Mouse (Mus musculus): ENCODE results near the gene Mslnl.
A peak's percentile ranks its signal among the peaks of the same experiment; 100 is the strongest.
"Not testable (repeated sequence)": the region's sequence is repeated elsewhere in the genome, so short reads cannot be mapped to it uniquely, and the experiment has no call there.

Mslnl gene

DNA sequence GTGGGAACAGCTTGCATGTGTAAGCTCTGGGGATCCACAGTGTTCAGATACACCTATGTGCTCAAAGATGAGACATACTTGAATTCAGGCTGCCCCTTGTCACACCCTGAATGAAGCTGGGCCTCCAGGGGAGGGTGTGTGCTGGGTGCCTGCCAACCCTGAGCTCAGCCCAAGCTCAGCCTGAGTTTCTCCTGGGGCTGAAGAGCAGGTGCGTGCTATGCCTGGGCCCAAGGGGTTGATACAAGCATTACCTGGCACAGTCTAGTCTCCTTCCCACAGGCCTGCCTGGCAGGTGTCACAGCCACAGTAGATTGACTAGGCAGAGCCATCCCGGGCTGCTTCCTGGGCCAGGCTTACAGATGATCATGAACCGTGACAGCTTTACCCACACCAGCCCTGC lies at the start of gene Mslnl:
Gene Mslnl, plus strand, starts transcription at position 298 of the 400 bp plus-strand sequence.
- no peak for DNase-seq (ENCODE audit: low spot score)

DNA sequence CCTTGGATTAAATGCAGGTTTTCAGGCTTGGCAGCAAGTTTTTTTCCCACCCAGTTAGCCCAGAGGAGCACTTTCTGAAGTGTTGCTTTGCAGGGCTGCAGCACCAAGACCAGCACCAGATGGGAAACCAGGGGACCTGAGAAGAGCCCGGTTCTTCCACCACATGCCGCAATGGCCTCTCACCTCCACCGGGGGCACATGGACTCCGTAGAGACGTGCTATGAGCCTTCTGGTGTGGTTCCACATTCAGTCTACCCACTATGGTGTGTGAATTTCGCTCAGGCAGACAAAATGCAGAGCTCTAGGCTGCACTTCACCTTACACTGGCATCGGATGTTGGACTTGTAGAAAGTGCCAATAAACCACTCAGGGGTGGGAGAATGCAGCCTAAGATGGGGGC lies 49.5 kb upstream of the Mslnl start:
- no peak for DNase-seq (ENCODE audit: low spot score)

- no peak for DNase-seq (ENCODE audit: low spot score)
These were observed 46.9 kb upstream of the Mslnl start for GRCm38 (mm10) chr17:25688922-25689321.

GRCm38 (mm10) chr17:25696263-25696662 lies 39.6 kb upstream of the Mslnl start:
- no peak for DNase-seq (ENCODE audit: low spot score)

- peak; percentile 64 for DNase-seq (ENCODE audit: low spot score)
These were observed 37.4 kb upstream of the Mslnl start for GRCm38 (mm10) chr17:25698446-25698845.

DNA sequence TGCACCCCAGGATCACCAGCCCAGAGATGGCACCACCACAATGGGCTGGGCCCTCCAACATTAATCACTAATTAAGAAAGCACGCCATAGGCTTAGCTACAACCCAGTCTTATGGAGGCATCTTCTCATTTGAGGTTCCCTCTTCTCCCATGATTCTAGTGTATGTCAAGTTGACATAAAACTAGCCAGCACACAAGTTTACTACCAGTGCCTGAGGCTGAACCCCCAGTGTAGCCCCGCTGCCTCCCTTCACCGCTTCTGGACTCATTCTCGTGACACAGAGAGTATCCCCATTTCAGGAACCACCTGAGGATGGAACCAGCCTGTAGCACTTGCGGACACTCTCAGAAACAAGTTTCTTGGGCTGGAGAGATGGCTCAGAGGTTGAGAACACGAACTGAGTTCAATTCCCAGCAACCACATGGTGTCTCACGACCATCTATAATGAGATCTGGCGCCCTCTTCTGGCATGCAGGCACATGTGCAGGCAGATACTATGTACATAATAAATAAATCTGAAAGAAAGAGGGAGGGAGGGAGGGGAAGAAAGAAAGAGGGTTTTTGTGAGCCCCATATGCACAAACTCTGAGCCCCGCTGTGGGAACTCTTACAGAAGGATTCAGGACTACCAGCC lies 34.9 kb upstream of the Mslnl start:
- DNase-seq (ENCODE audit: low spot score), result no peak

- no peak for DNase-seq (ENCODE audit: low spot score)
These were observed 25.8 kb upstream of the Mslnl start for GRCm38 (mm10) chr17:25709994-25710393.

DNA sequence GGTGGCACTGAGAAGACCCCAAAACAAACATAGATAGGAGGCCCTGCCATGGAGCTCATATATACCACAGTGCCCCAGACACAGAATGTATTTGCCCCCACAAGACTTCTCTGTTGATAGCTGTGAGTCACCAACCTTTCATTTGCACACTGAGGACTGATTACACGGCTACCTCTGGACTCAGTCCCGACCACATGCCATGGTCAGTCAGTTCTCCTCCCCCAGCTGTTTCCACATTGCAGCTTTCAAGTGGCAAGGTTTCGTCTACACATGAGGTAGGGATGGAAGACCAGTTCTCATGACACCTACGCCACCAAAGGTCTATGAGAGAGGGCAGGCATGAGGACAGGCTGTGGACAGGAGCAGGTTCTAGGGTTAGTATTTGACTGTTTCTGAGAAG lies 24.7 kb upstream of the Mslnl start:
- no peak for DNase-seq (ENCODE audit: low spot score)

- no peak for DNase-seq (ENCODE audit: low spot score)
These were observed 20.2 kb upstream of the Mslnl start for GRCm38 (mm10) chr17:25715627-25716026.

DNA sequence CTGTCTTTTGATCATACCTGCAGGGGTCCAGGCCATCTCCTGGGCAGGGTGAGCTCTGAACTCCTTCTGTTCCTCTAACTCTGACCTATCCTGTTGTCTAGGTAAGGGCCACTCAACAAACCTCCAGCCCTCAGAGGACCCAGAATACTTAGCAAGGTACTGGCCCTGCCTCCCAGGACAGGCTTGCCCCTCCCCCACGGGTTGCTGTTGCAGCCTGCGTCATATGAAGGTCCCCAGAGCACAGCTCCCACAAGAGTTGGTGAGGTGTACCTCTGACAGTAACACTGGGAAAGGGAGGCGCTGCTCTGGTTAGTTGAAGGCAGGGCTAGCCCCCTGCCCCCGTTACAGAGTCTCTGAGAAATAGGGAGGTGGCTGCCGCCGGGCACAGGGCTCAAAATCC lies 19.7 kb upstream of the Mslnl start:
- no peak for DNase-seq (ENCODE audit: low spot score)

DNA sequence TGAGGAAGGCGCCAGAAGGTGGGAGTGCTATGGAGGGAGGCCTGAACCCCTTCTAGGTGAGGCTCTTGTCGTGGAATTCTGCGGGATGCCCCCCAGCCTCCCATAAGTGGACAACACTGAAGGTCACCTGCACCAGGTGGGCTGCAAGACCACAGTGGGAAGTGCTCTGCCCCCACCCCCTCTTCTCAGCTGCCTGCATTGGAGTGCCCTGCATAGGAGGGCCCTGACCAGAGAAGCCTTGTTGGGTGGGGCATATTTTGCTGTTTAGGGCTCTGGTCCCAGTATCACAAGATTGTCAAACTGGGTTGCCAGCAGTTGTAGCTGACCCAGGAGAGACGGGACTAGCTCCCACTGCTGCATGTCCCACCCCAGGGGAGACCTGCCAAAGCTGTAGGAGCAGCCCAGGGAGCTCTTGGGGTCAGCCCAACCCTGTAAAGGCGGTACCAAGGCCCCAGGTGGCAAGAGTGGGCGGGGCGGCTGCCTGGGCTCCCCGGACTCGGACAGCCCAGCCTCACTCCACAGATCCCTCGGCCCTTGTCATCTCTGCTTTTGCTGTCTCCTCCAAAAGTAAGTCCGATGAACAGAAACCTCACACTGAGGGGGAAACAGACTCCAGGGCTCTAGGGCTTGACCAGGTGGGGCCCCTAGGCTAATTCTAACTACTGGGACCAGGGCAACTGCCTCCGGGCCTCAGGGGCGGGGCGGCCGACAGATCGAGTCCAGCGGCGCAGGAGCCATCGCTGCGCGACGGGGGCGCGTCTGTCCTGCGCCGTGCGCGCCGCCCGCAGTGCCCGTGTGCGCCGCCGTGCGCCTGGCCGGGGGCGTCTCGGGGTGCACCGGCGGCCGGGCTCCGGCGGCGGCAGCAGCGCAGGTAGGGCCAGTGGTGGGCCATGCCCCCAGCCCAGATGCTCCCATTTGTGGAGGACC lies 18.9 kb upstream of the Mslnl start, which contains the start of gene Gng13:
Gene Gng13, plus strand, starts transcription at position 461 of the 927 bp plus-strand sequence.
- no peak for DNase-seq (ENCODE audit: low spot score)

GRCm38 (mm10) chr17:25717691-25718090 lies 18.2 kb upstream of the Mslnl start:
- DNase-seq (ENCODE audit: low spot score), result no peak

DNA sequence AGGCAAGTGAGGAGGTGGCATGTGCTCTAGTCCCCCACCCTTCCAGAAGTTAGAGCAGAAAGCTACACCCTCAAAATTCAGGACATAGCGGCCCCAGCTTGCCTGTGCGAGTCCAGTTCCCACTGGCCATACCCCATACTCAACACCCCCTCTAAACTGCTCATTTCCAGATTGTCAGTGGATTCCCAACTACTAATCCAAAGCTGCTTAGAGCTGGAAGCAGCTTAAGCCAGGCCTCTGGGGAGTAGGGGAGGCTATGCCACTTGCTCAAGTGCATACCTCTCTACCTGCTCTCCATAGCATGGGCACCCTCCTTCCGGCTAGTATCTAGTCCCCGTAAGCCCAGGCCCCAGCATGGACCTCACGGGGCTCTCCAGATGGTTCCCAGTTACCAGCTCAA lies 14.4 kb upstream of the Mslnl start:
- DNase-seq (ENCODE audit: low spot score), result no peak

- DNase-seq (ENCODE audit: low spot score), result no peak
These were observed 12.4 kb upstream of the Mslnl start for GRCm38 (mm10) chr17:25723470-25723869.

DNA sequence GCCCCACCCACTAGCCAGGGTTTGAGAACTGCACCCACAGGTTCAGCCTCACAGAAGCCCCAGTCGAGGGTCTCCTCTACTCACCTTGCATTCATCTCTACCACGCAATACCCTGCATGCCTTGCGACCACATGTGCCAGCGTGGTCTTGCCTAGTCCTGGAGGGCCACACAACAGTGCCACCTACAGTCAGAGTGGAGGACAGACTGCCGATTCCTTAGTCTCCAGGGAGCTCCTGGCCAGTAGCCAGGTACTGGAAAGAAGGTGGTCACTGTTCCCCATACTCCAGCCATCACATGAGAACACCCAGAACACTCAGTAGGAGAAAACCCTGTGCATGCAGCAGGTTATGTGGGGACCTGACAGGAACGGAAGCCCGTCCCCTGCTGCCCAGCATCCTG lies 11.9 kb upstream of the Mslnl start:
- DNase-seq (ENCODE audit: low spot score), result no peak

DNA sequence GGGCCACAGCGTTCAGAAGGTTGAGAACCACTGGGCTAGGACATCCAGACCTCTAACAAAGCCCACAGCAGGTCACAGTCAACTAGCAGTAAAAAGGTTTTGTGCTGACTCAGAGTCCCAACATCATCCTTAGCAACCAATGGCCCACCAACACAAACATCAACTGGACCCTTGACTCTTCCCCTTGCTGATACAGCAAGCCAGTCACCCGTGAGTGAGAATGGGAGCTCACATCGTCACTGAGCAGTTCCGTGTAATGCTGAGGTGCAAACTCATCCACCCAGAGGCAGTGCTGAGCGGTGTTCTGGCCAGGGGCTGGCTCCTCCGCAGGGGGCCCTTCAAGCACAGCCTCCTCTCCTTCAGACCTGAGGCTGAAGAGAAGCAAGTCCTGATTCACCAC lies 10.6 kb upstream of the Mslnl start:
- no peak for DNase-seq (ENCODE audit: low spot score)

GRCm38 (mm10) chr17:25727265-25728008 lies 8.4 kb upstream of the Mslnl start, which contains the start of the genes Chtf18 and Rpusd1:
Gene Chtf18, minus strand, starts transcription at chr17:25727419.
Gene Rpusd1, plus strand, starts transcription at chr17:25727670.
- DNase-seq (ENCODE audit: low spot score), result peak; percentile 100

GRCm38 (mm10) chr17:25728009-25728270 lies 7.9 kb upstream of the Mslnl start:
- DNase-seq (ENCODE audit: low spot score), result no peak

DNA sequence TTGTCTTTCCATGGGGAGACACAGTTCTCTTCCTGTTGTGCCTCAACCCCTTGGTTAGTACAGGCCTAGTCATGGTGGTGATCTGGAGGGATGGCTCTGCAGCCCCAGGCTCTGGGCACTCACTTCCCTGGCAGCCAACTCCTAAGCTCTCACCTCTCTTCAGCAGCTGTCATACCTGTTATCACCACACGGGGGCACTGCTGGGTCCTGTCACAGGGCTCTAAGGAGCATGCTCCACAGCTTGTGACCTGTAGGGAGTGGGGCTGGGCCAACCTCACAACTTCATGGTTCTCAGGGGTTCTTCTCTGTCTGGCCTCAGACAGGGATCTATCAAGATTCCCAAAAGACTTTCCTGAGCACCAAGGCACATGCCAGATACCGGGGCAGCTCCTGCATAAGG lies 3.8 kb upstream of the Mslnl start:
- peak; percentile 71 for DNase-seq (ENCODE audit: low spot score)

DNA sequence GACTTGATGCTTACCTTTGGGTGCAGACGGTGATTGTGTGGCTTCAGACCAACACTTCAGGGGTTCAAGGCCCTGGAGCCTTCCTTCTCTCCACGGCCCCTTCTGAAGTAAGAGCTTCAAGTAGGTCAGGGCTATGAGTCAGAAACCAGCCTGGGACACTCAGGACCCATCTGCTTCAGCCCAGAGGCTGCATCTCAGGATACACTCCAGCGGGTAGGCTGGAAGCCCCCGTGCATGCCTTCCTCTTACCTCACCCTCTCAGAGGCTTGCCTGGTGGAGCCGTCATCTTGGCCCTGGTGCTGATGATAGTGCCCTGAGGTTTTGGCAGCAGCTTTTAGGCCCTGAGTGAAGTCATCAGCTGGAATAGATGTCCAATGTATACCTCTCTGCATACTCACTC lies 596 bp upstream of the Mslnl start:
- no peak for DNase-seq (ENCODE audit: low spot score)

GRCm38 (mm10) chr17:25738861-25739260 lies 3.0 kb downstream of the Mslnl start:
- DNase-seq (ENCODE audit: low spot score), result no peak

DNA sequence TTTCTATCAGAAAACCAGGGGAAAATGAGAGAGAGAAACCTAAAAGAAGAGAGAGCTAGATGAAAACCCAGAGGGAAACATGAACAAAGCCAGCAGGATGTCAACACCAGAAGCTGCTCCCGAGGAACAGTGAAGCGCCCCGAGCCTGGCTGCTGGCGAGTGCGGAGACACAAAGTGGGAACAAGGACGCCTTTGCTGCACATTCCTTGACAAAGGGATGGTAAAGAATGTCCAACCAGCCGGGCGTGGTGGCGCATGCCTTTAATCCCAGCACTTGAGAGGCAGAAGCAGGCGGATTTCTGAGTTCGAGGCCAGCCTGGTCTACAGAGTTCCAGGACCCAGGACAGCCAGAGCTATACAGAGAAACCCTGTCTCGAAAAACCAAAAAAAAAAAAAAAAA lies 5.6 kb downstream of the Mslnl start:
- not testable (repeated sequence) for DNase-seq (ENCODE audit: low spot score)

- DNase-seq (ENCODE audit: low spot score), result no peak
These were observed 8.0 kb downstream of the Mslnl start for GRCm38 (mm10) chr17:25743831-25744230.

Data from left cerebral cortex, adult 11 months (tissue).